Comparison of ENCODE assay signal across 21 mouse cellular contexts in the genomic region with DNA sequence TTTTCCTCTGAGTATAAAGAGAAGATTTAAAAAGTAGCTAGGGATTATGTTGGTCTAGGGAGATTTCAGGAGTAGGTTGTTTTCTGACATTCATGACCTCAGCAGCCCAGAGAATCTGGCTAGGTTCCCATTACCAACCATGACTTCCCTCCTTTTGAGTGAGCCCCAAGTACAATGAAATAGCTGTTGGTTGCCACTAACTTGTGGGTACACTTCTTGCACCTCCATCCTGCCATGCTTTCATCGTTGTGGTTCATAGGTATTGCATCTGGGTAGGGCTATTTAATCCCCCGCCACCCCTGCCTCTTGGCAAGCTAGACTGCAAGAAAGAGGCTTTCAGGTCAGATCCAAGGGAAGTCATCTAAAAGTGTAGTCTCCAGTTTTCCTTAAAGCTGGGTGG.
"Had no signal": no experiment of that assay in that cellular context is flagged by ENCODE, and none has a peak within 500 bp of the region (broad histone marks: within the 10 kb centered on the region; RNA-seq: fewer than 3 reads in every experiment).

No protein-coding gene starts in this region.

- H3K4me3 ChIP-seq: limb, embryonic 10.5 days; limb, embryonic 13.5 days; liver, embryonic 12.5 days; liver, embryonic 15.5 days; lung, embryonic 15.5 days; midbrain, embryonic 12.5 days; midbrain, embryonic 15.5 days; neural tube, embryonic 12.5 days; neural tube, embryonic 15.5 days; stomach, embryonic 15.5 days had no signal

- DNase-seq: kidney, adult 2 months; kidney, postnatal 25 days; liver; lung, adult 18-20 months; lung, postnatal 10 days; lung, postnatal 36 days; right cerebral cortex, adult 18-20 months; right cerebral cortex, postnatal 14 days; right cerebral cortex, postnatal 4 days; thymus, postnatal 25 days had no signal

- ATAC-seq: liver, embryonic 12.5 days; midbrain, embryonic 15.5 days had no signal

- H3K27ac ChIP-seq: kidney, postnatal 0 days; limb, embryonic 10.5 days; limb, embryonic 13.5 days; liver, embryonic 12.5 days; liver, embryonic 15.5 days; lung, embryonic 15.5 days; midbrain, embryonic 12.5 days; neural tube, embryonic 12.5 days; neural tube, embryonic 15.5 days; stomach, embryonic 15.5 days had no signal
